Mouse (Mus musculus): Measurements from ENCODE around the gene Anapc15-ps.

DNA sequence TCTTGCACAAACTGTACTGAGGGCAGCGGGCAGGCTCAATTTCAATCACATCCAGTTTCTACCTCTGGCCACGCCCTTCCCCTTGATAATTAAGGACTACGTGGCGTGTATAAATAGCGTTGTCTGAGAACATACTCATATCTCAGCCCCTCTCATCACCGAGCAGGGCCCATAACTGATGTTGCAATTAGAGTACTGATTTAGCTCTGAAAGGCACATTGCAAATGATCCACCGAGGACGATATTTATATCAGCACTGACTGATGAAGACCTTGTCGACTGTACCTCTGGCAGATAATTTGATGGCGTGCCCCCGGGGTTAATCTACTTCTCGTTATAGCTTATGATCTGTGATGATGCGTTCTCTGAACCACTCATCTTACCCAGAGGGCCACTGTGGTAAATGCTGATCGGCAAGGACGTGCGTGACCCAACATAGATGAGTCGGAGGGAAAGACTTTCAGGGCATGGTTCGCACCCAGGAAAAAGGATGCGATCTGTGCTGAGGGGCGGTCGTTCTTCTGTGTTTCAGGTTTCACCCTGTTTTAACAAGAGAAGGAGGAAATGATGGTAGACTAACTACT, 14.4 kb upstream of the Anapc15-ps start:
- TF ChIP-seq CTCF (conservative IDR thresholded peaks at IDR 0.05; ENCODE audit: insufficient read depth, insufficient read length, low read depth, low read length) = no peak
- TF ChIP-seq POLR2A (IDR thresholded peaks at IDR 0.05; ENCODE audit: low read depth, low read length) = no peak

Data from kidney, adult 2 months (tissue).